Mouse (Mus musculus) hindbrain, embryonic 12.5 days (tissue): ENCODE data around the gene Psmd8. TPM values are rescaled to one million over a fixed set of nuclear protein-coding genes. Genes with fewer than 3 reads are reported as not detected.
"Not testable (repeated sequence)": the region's sequence is repeated elsewhere in the genome, so short reads cannot be mapped to it uniquely, and the experiment has no call there.

Source experiments
- ATAC-seq: fragments of 200-750 bp; cut with Nextera tagmentation; 2 replicates; pipeline ENCODE4 v1.8.0; 2017; ENCODE audit warnings: moderate TSS enrichment; ENCODE audit not compliant: low FRiP score
- H3K27ac ChIP-seq: fragments of 300-500 bp; sonication (generic); 2 replicates; pipeline ENCODE4 v1.5.1; 2016; ENCODE audit warnings: mild to moderate bottlenecking
- H3K27me3 ChIP-seq: fragments of 300-500 bp; sonication (generic); 2 replicates; pipeline ENCODE4 v1.6.1; 2016; ENCODE audit warnings: mild to moderate bottlenecking
- H3K36me3 ChIP-seq: fragments of 300-500 bp; sonication (generic); 2 replicates; pipeline ENCODE4 v1.6.1; 2016; ENCODE audit warnings: mild to moderate bottlenecking
- H3K4me1 ChIP-seq: fragments of 300-500 bp; sonication (generic); 2 replicates; pipeline ENCODE4 v1.6.1; 2016
- H3K4me2 ChIP-seq: fragments of 300-500 bp; sonication (generic); replicated peaks from 2 replicates; pipeline ENCODE4 v1.6.1; 2016; ENCODE audit warnings: mild to moderate bottlenecking
- H3K4me3 ChIP-seq: fragments of 300-500 bp; sonication (generic); 2 replicates; pipeline ENCODE4 v1.5.1; 2016; ENCODE audit warnings: mild to moderate bottlenecking
- H3K9ac ChIP-seq: fragments of 300-500 bp; sonication (generic); 2 replicates; pipeline ENCODE4 v1.6.1; 2016; ENCODE audit warnings: mild to moderate bottlenecking, moderate library complexity
- H3K9me3 ChIP-seq: fragments of 300-500 bp; sonication (generic); replicated peaks from 2 replicates; pipeline ENCODE4 v1.6.1; 2016; ENCODE audit warnings: mild to moderate bottlenecking
- WGBS: fragments of 180-500 bp; shearing (Covaris S2); methylation state at CpG from one replicate; pipeline ENCODE4 v1.1.7; 2016; 5-methylcytosine and 5-hydroxymethylcytosine counted together
- polyA plus RNA-seq: library from polyadenylated mRNA; unstranded; fragments of >200 nt; fragmentation: Nextera tagmentation; extraction: Ambion mirVana; gene quantifications from 2 replicates; pipeline ENCODE4 v1.2.1, GENCODE M21; 2016

The Psmd8 gene
- polyA plus RNA-seq, 1 experiment from 2014 or later: 285 TPM

GRCm38 (mm10) chr7:29148771-29149170 is 31.7 kb downstream of the Psmd8 start:
- ATAC-seq: no peak
- Histone ChIP-seq H3K9ac (no peak overlapping the region), H3K36me3 (no peaks in the 10 kb centered on the region), H3K9me3 (0 out of 2 replicates have a peak, but pooled peaks cover under 1% of the 10 kb centered on the region), H3K27me3 (no peaks in the 10 kb centered on the region; the same call in 1 of the 2 replicates), H3K27ac (no peak overlapping the region), H3K4me2 (no peak overlapping the region), H3K4me3 (no peak overlapping the region), H3K4me1 (no peaks in the 10 kb centered on the region)
- WGBS: 94% methylated on average over 15 of the region's 15 CpGs

GRCm38 (mm10) chr7:29146625-29147367 is 33.7 kb downstream of the Psmd8 start:
- no peak overlapping the region for H3K27ac ChIP-seq
- no peak overlapping the region for H3K4me2 ChIP-seq
- no peaks in the 10 kb centered on the region for H3K36me3 ChIP-seq
- no peaks in the 10 kb centered on the region for H3K9me3 ChIP-seq
- H3K4me3 ChIP-seq: no peak overlapping the region
- 89% methylated on average over 7 of the region's 7 CpGs for WGBS
- H3K9ac ChIP-seq: no peak overlapping the region
- H3K4me1 ChIP-seq: no peaks in the 10 kb centered on the region
- no peaks in the 10 kb centered on the region; the same call in 1 of the 2 replicates for H3K27me3 ChIP-seq
- ATAC-seq: no peak

- 94% methylated on average over 4 of the region's 4 CpGs for WGBS
- Histone ChIP-seq H3K9me3 (no peaks in the 10 kb centered on the region), H3K4me3 (no peak overlapping the region), H3K27ac (no peak overlapping the region), H3K4me1 (no peaks in the 10 kb centered on the region), H3K36me3 (no peaks in the 10 kb centered on the region), H3K9ac (no peak overlapping the region), H3K27me3 (no peaks in the 10 kb centered on the region), H3K4me2 (no peak overlapping the region)
- ATAC-seq: no peak
Observed at GRCm38 (mm10) chr7:29144006-29144405, 36.5 kb downstream of the Psmd8 start.

GRCm38 (mm10) chr7:29141416-29141815 is 39.1 kb downstream of the Psmd8 start:
- Histone ChIP-seq H3K4me2 (no peak overlapping the region), H3K9ac (no peak overlapping the region), H3K36me3 (no peaks in the 10 kb centered on the region), H3K9me3 (no peaks in the 10 kb centered on the region), H3K27ac (no peak overlapping the region), H3K4me1 (no peaks in the 10 kb centered on the region), H3K4me3 (no peak overlapping the region), H3K27me3 (peaks cover 6% of the 10 kb centered on the region)
- WGBS: 88% methylated on average over 8 of the region's 8 CpGs
- ATAC-seq: no peak

GRCm38 (mm10) chr7:29139237-29139636 is 41.3 kb downstream of the Psmd8 start:
- not testable (repeated sequence) for H3K27ac ChIP-seq, H3K36me3 ChIP-seq, ATAC-seq, H3K9ac ChIP-seq, H3K4me2 ChIP-seq, H3K4me3 ChIP-seq, H3K4me1 ChIP-seq, H3K9me3 ChIP-seq
- peaks cover 26% of the 10 kb centered on the region for H3K27me3 ChIP-seq
- WGBS: 86% methylated on average over 3 of the region's 4 CpGs

- H3K27me3 ChIP-seq: peaks cover 28% of the 10 kb centered on the region
- H3K9me3 ChIP-seq: no peaks in the 10 kb centered on the region
- H3K4me1 ChIP-seq: peaks cover 9% of the 10 kb centered on the region; the same call in 1 of the 2 replicates
- no peak overlapping the region for H3K27ac ChIP-seq
- no peak overlapping the region for H3K4me3 ChIP-seq
- H3K9ac ChIP-seq: no peak overlapping the region
- no peak for ATAC-seq
- 37% methylated on average over 16 of the region's 16 CpGs for WGBS
- H3K36me3 ChIP-seq: no peaks in the 10 kb centered on the region
- H3K4me2 ChIP-seq: no peak overlapping the region
Observed at GRCm38 (mm10) chr7:29137429-29137828, 43.1 kb downstream of the Psmd8 start.

GRCm38 (mm10) chr7:29134693-29135386 is 45.7 kb downstream of the Psmd8 start, which contains the start of gene Rasgrp4:
Gene Rasgrp4 (plus strand): TSS chr7:29134851.
- H3K4me3 ChIP-seq: peak within 1 kb of the TSS; percentile 19
- no peak within 1 kb of the TSS for H3K27ac ChIP-seq
- no peak within 1 kb of the TSS; the same call in none of the 2 replicates for H3K9ac ChIP-seq
- 1% methylated on average over 12 of the region's 20 CpGs for WGBS
- H3K4me2 ChIP-seq: peak within 1 kb of the TSS; percentile 47
- ATAC-seq: no peak
- peaks cover 28% of the 10 kb centered on the region for H3K27me3 ChIP-seq
- H3K36me3 ChIP-seq: no peaks in the 10 kb centered on the region
- peaks cover 9% of the 10 kb centered on the region; the same call in 1 of the 2 replicates for H3K4me1 ChIP-seq
- no peaks in the 10 kb centered on the region for H3K9me3 ChIP-seq

GRCm38 (mm10) chr7:29134230-29134629 is 46.3 kb downstream of the Psmd8 start:
- H3K9ac ChIP-seq: no peak overlapping the region; the same call in 1 of the 2 replicates
- peak overlapping the region; percentile 19 for H3K4me3 ChIP-seq

GRCm38 (mm10) chr7:29128725-29129124 is 51.8 kb downstream of the Psmd8 start:
- no peaks in the 10 kb centered on the region; the same call in 1 of the 2 replicates for H3K27me3 ChIP-seq
- whole genome bisulfite sequencing: 47% methylated on average over 2 of the region's 2 CpGs
- H3K4me1 ChIP-seq: peaks cover 11% of the 10 kb centered on the region
- no peak overlapping the region for H3K4me3 ChIP-seq
- no peak overlapping the region for H3K4me2 ChIP-seq
- no peaks in the 10 kb centered on the region for H3K36me3 ChIP-seq
- H3K9me3 ChIP-seq: no peaks in the 10 kb centered on the region
- no peak overlapping the region for H3K9ac ChIP-seq
- no peak overlapping the region for H3K27ac ChIP-seq
- no peak for ATAC-seq

More at GRCm38 (mm10) chr7:29134230-29134629, 46.3 kb downstream of the Psmd8 start:
- no peaks in the 10 kb centered on the region for H3K36me3 ChIP-seq
- 8% methylated on average over 4 of the region's 4 CpGs for WGBS
- H3K4me2 ChIP-seq: peak overlapping the region; percentile 47
- H3K9me3 ChIP-seq: no peaks in the 10 kb centered on the region
- no peak for ATAC-seq
- H3K27ac ChIP-seq: no peak overlapping the region
- peaks cover 28% of the 10 kb centered on the region for H3K27me3 ChIP-seq
- H3K4me1 ChIP-seq: peaks cover 9% of the 10 kb centered on the region; the same call in 1 of the 2 replicates

- ATAC-seq: no peak
- H3K27ac ChIP-seq: no peak overlapping the region
- no peak overlapping the region for H3K4me3 ChIP-seq
Observed at GRCm38 (mm10) chr7:29126173-29126915, 54.2 kb downstream of the Psmd8 start.

GRCm38 (mm10) chr7:29124970-29125369 is 55.5 kb downstream of the Psmd8 start, which contains the start of gene Ryr1:
Gene Ryr1 (minus strand): TSS chr7:29125179.
- peak; percentile 67; the same call in 1 of the 2 replicates for ATAC-seq
- H3K4me2 ChIP-seq: peak within 1 kb of the TSS; percentile 68
- no peaks in the 10 kb centered on the region for H3K9me3 ChIP-seq
- H3K4me1 ChIP-seq: peaks cover 11% of the 10 kb centered on the region
- H3K36me3 ChIP-seq: no peaks in the 10 kb centered on the region
- H3K27ac ChIP-seq: no peak within 1 kb of the TSS
- H3K9ac ChIP-seq: peak within 1 kb of the TSS; percentile 47; the same call in 1 of the 2 replicates
- 0% methylated on average over 16 of the region's 16 CpGs for WGBS
- peak within 1 kb of the TSS; percentile 36 for H3K4me3 ChIP-seq
- no peaks in the 10 kb centered on the region; the same call in 1 of the 2 replicates for H3K27me3 ChIP-seq

More at GRCm38 (mm10) chr7:29126173-29126915, 54.2 kb downstream of the Psmd8 start:
- no peaks in the 10 kb centered on the region for H3K36me3 ChIP-seq
- 37% methylated on average over 7 of the region's 7 CpGs for WGBS
- H3K9me3 ChIP-seq: no peaks in the 10 kb centered on the region
- peaks cover 11% of the 10 kb centered on the region for H3K4me1 ChIP-seq
- H3K9ac ChIP-seq: no peak overlapping the region
- H3K4me2 ChIP-seq: no peak overlapping the region
- H3K27me3 ChIP-seq: no peaks in the 10 kb centered on the region; the same call in 1 of the 2 replicates
